Mouse (Mus musculus) kidney, adult 2 months (tissue): Measurements from ENCODE around the gene Copz1.

Source experiments
- CTCF ChIP-seq: fragments of 200-500 bp; conservative IDR thresholded peaks from 2 replicates; pipeline ENCODE4 v1.5.1; 2011; ENCODE audit warnings: low read depth, mild to moderate bottlenecking, control low read depth, low read length, moderate library complexity, mixed read lengths; ENCODE audit not compliant: insufficient read depth, insufficient read length
- POLR2A ChIP-seq: fragments of 200-500 bp; IDR thresholded peaks from one replicate; pipeline ENCODE4 v1.6.1; 2011; ENCODE audit warnings: low read depth, low read length, control low read depth

GRCm38 (mm10) chr15:103302341-103303021 is 30.0 kb downstream of the Copz1 start:
- TF ChIP-seq CTCF, result no peak
- TF ChIP-seq POLR2A, result no peak
